Mouse (Mus musculus) skeletal muscle tissue, adult 2 months (tissue): ENCODE results near the gene Tcf7l2.

ENCODE experiments used
- DNase-seq: peaks from one replicate; pipeline ENCODE4 v3.0.0-alpha.2; 2012; ENCODE audit warnings: low read depth, low spot score

Gene Tcf7l2

DNA sequence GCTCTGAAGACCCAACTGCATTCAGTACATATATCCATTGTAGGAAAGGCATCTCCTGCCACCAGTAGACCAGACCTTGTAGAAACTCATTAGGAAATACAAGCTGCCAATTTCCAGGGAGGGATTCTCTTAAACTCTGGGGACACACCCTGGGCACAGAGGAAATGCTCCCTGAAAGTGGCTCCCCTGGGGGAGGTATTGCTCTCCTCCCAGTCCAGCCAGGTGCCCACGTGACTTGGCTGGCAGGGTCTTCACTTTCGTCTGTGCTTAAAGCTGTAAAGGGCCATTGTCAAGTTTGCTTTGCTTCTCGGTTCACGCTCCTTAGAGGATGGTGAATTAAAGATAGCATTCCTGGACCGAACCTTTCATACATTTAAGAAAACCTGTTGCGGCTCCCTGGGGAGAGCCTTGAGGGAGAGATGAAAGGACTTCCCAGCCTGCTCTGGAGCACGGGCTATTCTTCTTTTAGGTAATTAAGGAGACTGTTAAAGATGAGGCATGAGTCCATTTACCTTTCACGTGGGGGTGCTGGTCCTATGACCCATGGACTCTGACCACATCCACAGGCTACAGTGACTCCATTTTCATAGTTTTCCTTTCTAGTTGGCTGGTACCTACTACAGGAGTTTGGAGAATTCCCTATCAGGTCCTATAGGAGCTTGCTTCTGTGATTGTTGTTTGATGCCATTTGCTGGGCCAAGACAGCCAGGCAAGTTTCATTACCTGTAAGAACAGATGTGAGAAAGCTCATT is 52.8 kb downstream of the Tcf7l2 start:
- DNase-seq, result no peak

DNA sequence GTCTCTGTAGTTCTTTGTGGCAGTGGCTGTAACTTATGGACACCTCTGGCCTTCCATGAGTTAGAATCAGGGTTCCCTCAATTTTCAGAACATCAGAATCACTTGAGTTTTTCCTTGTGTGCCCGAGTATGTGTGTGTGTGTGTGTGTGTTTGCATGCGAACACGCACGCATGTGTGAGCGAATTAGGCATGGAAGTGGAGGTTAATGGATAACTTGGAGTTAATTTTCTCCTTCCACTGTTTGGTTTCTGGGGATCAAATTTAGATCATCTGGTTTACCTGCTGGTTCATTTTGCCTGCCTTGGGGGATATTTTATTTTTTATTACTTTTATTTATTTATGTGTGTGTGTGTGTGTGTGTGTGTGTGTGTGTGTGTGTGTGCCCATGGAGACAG is 53.3 kb downstream of the Tcf7l2 start:
- no peak for DNase-seq

DNA sequence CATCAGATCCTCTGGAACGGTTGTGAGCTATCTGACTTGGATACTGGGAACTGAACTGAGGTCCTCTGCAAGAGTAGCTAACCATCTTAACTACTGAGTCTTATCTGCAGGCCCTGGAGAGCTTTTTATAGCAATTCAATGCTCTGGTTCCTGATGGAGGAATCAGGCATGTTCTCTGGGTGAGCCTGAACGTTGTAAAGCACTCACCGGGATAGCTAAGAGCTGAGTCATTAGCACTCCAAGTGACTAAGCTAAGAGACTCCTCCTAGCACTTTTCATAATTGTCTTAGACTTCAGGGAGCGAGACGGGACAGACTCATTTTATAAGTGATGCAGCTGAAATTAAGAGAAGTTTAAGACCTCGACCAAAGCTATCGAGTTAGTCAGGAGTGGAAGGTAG is 53.7 kb downstream of the Tcf7l2 start:
- DNase-seq, result no peak

DNA sequence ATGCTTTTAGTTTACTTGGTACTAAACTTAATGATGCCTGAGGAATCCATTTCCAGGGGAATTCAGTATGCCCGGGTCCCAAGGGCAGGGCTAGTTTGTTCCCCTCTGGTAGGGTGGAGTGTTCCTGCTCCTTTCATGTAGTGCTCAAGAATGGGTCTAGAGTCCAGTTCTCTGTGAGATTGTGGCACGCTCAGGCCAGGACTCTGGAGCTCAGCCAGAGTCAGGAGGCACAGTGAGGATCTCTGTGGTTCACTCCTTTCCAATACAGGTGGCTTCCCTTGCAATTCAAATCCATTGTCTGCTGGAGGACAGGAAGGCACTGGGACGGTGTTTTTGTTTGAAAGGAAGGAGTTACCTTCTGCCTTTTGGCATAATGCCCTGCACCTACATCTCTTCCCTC is 56.2 kb downstream of the Tcf7l2 start:
- DNase-seq, result no peak

DNA sequence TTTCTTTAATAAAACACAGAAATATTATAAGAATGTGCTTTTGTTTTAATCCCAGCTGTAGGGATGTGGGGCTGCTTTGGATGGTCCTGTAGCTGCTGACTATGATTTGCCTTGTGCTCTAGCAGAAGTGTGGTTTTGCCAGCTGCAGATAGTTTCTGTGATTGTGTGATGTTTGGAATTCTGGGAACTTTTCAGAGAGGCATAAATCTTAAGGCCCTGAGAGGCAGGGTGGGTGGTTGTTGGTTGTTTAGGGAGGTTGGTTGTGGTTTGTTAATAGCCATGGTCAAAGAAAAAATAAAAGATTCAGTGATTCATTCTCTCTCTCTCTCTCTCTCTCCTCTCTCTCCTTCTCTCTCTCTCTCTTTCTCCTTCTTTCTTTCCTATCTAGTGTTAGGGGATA is 57.8 kb downstream of the Tcf7l2 start:
- no peak for DNase-seq

DNA sequence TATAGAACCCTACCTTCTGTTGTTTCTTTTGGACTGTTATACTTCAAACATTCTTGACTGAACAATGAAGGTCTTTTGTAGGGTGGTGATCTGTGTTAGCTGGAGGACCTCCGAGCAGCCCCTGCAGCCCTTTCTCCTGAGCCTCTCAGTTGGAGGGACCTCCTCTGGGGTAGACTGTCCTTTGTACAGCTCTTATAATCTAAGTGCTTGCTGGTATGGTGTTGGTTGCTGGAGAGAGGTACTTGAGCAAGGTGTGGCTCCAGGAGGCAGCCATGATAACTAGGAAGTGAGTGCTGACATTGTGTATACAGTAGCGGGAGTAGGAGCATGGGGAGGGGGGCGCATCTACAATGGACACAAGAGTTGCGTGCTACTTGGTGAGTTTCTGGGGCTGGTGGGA is 58.4 kb downstream of the Tcf7l2 start:
- DNase-seq, result no peak

DNA sequence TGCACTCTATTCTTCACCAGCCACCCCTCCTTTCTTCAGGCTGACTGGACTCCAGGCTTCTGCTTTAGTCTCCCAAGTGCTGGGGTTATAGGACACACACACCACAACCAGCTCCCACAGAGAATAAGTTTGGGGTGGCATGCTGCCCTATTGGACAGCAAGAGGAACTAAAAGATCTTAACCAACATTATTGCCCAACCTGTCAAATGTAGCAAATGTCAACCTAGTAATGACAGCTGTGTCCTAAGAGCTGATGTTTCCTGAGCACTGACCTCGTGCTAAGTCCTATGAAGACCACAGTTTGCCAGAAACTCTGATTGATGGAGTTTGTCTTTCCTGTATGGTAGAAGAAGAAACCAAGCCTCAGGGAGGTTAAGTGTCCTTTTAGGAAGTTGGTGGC is 61.5 kb downstream of the Tcf7l2 start:
- DNase-seq, result no peak

DNA sequence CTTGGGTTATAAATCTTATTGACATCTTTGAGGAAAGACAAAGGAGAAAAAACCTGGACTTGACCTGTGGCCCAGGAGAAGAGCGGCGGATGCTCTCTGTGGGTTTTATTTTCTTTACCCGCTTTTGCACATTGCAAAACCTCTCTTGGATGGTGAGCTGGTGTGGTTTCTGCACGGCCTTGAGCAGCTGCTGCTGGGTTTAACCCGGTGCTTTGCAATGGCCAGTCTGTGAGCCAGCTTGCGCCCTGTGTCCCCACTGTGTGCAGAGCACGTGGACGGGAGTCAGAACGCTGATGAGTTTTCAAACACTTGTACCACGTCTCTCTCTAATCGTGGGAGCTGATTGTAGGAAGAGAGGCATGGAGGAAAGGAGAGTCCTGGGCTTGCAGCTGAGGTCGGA is 62.2 kb downstream of the Tcf7l2 start:
- no peak for DNase-seq

DNA sequence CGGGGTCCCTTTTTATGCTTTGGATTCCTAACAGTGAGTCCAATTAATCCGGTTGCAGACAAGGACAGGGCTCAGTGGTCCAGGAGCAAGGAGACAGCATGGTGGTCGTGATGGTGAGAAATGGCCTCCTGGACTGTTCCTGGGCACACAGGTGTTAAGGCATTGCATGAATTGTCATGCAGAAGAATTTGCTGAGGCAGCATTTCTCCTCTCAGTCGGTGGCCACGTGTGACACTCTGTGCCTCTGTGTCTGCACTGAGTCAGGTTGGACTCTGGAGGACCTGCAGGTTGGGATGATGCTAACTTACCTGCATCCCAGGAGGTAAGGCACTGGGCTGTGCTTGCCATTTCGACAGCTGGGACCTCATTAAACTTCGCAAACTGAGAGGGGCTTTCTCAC is 63.2 kb downstream of the Tcf7l2 start:
- no peak for DNase-seq

DNA sequence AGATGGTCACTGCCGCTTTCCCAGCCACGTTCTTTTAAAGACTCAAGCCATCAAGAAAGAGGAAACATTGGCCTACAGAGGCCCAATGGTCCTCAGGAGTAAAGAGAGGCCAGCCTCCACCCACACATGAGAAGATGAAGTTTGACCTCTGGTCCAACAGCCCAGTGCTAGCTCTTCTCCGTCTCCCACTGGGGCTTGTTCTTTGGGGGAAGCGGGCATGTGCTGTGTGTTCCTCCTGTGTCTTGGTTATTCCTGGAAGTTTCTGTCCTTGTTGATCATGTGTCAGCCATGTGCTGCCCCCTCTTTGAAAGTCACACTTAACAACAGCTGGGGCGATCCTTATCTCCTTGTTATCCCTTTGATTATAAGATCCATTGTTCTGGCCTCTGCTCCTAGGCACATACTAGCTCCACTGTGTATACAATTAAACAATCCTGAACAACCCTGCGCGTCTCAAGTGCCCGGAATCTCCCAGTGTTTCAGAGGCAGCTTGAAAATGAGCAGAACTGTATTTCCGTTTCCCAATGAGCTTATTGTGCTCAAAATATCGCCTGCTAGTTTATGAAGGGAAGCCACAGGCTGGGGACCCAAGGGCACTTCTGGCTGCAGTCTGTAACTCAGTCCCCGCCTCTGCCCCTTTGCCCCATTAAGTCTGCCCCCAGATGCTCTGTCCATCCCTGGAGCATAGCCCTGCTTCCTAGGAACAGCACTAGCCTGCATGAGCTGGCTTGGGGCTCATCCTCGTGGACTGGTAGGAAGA is 65.0 kb downstream of the Tcf7l2 start:
- no peak for DNase-seq

DNA sequence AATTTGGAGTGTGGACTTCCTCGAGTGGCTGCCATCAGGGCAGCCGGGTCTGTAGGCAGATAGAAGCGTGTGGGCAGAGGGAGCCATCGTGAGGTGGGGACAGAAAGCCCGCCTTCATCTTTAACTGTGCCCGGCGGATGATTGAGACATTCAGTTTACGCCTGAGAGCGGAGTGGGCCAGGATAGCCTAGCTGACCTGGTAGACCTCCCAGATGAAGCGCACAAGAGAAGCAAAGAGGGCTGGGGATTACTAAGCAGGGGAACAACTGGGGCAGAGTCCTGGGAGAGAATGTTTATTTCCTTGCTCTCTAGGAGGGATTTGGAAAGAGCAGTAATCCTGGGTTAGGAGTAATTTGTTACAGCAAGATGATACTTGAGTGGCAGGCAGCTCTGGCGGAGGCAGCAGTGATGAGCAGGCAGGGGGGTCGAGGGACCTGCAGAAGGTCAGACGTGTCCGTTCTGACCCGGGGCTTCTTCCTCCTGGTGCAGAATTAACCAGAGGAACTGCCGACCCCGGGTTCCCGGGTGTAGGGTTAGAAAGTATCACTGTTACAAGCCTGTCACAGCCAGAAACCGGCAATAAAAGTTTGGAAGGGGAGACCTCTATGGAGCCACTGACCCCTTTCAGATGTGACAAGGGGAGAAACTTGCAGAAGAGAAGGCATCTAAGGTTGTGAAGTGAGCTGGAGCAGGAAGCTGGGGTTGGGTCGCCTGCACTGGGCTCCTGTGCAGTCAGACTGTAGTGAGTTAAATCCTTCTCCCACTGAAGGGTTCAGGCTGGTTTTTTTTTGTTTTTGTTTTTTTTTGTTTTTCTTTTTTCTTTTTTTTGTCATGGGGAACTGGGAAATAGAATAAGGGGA is 65.8 kb downstream of the Tcf7l2 start:
- no peak for DNase-seq

DNA sequence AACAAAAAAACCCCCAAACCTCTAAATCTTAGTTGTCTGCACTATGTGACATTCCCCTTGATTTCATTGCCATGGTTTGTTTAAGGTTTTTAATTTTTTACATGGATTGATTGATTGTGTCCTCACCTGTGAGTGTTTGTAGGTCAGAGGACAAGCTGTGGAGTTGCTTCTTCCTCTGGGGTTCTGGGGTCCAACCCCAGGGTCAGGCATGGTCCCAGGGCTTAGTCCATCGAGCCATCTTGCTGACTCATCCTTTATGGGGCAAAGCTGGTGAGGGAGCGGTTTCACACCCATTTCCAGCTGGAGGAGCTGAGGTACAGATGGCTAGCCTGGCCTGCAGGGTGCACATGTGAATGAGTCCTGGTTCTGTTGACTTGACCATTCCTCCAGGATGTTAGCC is 66.7 kb downstream of the Tcf7l2 start:
- no peak for DNase-seq

DNA sequence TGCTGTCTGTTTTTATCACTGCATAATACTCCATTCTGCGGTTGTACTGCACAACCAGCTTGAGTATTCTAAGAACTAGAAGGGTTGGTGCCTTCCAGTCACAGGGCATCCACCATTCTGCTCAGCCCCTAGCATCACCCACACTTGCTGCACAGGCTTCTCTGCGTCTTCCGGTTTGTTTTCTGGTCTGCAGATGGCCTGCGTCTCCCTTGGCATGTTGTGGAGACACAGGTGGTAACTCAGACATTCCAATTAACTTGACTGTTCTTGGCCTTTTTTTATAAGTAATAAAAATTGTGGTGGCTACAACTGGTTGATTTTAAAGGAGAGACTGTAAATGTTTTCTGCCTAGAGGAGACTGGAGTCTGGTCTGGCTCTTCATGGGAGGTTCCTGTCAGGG is 67.9 kb downstream of the Tcf7l2 start:
- no peak for DNase-seq

DNA sequence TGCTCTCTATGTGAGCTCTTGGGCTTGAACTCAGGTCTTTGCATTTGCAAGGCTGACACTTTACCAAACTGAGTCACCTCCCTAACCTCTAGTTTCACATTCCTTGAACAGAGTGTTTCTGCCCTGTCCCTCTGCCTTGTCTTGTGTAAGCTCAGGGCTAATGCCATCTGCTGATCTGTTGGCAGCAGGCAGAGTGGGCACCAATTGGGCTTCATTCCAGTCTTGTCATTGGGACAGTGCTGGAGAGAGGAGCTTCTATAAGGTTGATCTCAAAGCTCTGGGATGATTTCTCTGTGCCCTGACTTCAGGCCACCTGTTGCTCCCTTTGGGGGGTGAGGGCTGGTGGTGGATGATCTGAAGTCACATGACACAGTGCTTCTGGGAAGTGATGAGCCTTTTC is 70.6 kb downstream of the Tcf7l2 start:
- DNase-seq, result no peak

DNA sequence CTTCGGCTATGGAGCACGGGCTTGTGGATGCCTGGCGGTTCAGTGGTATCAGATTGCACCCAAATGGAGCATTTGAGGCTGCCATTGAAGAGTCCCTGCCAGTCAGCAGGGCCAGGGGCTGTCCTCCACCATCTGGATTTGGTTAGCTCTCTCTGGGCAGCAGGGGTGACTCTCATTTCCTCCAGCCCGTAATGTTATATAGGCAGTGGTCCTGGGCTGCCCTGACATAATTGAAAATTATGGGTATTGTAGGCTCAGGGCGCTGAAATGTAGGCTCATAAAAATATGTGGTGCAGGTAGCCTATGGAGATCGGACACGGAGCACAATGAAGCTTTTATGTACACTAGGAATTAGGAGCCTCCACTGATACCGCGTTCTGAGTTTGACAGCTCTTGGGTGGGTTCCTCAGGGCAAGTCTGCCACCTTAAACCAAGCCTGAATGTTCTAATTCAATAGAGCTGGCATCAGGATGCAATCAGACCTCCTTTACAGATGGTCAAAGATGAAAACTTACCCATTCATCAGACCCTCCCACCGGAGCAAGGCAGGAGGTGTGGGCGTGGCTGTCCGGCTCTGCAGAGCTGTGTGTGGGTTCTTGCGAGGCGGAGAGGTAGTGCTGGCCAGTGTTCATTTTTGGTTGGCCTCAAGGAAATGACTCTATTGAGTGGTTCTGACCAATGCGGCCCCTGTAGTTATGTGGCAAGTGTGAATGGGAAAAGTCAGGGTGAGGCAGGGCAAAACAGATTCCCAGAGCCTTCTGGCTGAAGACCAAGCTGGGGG is 73.6 kb downstream of the Tcf7l2 start:
- DNase-seq, result no peak

DNA sequence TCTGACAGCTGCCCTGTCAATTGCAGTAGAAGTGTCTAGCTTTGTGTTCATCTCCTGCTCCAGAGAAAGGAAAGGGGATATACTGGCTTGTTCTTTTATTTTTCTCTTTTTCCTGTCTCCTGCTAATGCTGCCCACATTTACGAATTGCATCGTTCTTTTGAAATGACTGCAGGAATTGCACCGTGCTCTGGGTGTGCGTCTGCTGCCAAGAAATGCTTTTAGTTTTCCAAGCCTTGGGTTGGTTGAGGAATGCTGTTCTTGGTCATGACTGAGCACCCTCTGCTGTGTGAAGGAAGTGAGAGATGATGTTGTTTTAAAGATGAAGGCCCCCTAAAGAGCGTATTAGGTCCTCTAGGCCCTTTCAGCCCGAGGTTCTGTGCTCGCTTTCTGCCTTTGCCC is 75.4 kb downstream of the Tcf7l2 start:
- no peak for DNase-seq

DNA sequence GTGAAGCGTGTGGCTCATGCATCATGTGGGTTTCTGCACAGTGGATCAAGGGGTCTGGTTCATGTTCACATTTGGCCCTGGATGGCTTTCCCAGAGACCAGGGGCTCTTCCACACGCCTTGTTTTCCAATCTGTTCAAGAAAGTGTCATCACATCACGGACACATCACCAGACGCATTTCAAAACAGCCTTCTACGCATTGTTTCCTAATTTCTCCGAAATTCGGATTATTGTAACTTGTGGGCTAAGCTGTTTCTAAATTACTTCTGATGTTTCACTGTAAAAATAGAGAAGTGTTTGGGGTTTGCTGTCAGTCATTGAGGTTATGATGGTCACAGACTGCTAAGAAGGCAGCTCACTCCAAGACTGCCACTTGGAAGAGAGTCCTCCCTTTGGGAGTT is 78.6 kb downstream of the Tcf7l2 start:
- no peak for DNase-seq

DNA sequence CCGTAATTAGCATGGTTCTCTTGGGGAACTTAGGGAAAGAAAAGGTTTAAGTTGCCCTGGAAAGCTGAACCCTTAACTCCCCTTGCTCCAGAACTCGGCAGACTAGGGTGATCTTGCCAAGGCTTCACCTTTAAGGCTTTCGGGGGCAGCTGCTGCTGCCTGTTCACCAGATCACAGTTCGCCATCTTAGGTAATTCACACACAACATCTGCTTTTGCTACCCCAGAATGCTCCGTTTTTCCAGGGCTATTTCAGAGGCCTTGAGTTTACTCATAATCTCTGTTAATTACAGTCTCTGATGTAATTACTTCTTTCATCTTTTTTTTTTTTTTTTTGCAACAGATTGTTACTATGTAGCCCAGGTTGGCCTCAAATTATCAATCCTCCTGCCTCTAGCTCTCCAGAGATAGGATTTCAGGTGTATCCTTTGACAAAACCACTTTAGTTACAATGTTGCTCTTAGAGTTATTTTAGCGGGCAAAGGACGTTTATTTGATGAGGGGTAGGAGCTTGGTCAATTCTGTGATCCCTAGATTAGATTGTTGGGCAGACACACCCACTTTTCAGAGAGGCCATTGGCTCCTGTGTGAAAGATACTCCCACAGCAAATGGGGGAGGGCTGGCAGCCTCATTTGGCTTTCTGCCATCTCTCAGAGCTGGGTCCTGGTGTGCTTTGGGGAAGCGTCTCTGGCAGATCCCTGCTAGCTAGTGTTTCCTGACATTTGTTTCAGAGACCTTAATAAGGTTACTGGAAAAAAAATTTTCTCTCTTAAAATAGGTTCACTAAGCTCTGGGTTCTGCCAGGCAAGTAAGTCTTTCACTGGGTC is 83.6 kb downstream of the Tcf7l2 start:
- peak; percentile 68 for DNase-seq

DNA sequence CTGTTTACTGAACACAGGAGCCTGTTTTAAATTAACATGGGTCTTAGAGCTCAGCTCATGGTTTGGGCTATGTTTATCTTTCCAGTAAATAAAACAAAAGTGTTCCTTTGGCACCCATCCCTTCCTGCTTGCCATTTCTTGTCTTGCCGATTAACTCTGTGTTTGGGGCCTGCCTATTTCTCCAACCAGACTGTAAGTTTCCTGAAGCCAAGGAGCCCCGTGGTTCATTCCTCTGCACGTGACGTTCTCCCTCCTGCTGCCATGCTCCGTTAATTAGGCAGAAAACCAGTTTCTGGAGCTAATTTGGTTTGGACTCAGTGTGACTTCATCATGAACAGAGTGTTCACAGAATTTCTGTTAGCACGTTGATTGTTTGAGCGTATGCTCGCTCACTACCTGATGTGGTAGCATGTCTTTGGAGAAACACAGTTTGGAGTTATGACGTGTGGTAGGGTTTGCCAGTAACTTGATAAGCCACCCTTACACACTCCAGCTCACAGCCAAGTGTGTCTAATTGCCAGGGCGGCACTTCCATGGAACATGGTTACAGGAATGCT is 84.4 kb downstream of the Tcf7l2 start:
- DNase-seq, result no peak

DNA sequence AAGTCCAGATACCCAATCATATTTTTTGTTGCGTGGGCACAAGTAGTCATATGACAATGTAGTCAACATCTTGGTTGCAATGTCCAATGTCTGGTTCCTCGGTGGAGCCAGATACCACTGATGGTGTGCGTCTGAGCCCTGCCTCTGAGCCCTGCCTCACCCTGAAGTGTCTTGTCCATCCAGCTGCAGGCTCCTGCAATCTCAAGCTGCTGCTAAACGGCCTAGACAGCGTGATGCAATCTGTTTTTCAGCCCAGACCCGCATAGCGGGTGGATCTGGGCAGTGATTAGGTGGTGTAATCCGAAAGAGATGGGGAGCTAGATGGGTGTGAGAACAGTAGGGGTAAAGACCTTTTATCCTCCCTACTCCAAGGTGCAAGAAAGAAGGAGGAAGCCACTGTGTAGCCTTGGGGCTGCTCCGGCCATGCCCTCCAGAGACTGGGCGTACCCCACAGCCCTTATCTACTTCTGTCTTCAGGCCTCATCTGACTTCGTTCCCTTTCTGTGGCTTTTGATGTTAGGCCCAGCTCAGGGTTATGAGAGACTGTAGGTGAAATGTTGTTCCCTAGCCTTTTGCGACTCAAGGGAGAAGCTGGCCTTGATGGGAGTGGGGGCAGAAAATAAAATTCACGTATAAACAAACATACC is 86.1 kb downstream of the Tcf7l2 start:
- DNase-seq, result no peak
